Mouse (Mus musculus): Measurements from ENCODE around the gene Ugp2.
"Not testable (repeated sequence)": the region's sequence is repeated elsewhere in the genome, so short reads cannot be mapped to it uniquely, and the experiment has no call there.

The Ugp2 gene

DNA sequence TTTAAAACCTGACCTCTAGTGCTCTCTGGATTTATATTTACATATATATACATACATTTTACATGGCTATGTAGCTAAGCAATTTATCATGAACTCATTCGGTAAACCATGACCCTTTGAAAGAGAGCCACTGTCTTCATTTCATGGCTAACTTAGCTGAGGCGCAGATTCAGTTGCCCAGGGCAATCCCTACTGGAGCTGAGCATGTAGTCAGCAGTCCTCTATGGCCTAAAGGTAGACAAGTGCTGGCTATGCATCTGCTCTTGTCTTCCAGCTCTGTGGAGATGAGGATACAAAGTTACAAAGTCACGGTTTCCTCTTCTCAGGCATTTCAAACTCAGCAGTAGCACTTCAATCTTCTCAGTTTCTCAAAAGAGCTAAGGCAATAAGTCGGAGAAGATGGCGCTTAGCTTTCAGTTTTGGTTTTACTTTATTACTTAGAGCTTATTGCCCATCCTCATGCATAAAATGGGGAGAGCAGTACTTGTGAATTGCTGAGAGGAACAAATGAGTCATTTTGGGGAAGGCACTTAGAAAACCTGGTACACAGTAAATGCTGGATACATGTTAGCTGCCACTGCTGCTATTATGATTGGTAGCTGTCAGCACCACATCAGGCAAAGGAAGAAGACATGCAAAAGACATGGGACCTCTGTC is 38.2 kb downstream of the Ugp2 start:
- no peak for DNase-seq (ENCODE audit: extremely low spot score)

DNA sequence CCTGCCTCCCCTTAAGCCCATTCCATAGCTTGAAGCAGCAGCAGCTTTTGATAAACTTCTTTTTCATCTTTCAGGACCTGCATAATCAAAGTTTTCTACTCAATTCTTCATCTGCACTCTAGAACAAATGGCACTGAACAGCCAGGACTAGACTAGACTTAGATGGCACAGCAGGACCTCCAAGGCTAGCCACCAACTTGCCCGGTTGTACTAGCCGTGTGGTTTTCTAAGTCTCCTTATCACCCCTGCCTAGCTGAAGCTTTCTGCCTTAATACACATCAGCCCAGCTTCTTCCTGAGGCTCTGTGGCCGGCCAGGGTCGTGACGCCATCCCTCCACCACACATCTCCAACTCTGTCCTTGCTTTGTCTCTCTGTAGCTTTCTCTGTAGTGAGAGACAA is 42.9 kb downstream of the Ugp2 start:
- no peak for DNase-seq (ENCODE audit: extremely low spot score)

DNA sequence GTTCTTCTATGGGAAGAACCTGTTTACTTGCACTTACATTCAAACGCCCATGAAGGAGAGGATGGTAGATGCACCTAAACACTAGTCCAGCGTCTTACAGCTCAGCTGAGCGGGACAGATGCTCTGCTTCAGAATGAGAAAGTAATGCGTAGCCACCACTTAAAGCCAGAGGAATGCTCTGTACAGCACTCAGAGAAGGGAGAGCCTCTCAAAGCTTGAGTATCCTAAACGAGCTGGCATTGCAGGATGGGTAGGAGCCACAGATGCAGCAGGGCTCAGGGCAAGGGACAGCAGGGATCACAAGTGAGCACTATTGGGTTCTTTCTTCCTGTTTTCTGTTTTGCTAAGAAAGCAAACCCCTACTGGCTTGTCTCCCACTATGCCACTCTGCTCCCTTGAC is 43.5 kb downstream of the Ugp2 start:
- no peak for DNase-seq (ENCODE audit: extremely low spot score)

DNA sequence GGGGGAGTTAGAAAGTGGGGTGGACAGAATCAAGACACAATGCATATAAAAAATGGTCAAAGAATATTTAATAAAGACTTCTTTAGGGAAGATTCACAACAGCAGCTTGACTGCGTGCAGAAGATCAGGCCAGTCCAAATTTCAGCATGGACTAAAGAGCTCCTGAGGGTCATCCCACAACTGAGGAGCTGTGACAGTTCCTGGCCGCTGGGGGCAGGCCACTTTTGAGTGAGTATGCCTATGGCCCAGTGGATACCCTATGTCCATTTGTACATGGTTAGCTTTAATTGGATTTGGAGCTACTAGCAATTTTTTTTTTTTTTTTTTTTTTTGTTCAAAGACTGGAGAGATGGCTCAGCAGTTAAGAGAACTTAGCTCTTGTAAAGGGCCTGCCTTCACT is 44.2 kb downstream of the Ugp2 start:
- DNase-seq (ENCODE audit: extremely low spot score) = no peak

DNA sequence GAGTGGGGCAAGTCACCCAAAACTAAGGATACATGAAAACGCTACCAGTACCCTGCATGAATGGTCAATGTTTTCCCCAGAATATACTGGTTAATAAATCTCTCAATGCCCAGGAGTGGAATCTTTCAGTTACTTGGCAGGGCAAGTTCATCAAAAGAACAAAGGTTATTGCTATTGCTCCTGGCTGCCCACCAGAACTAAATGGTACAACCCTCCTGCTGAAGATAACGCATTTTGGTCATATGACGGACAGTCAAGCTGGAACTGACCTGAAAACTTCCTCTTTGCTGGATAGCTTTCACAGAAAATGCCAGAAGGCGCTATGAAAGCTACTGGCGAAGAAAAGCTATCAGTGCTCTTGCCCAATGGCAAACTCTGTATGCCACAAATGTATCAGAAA is 45.2 kb downstream of the Ugp2 start:
- DNase-seq (ENCODE audit: extremely low spot score) = no peak

DNA sequence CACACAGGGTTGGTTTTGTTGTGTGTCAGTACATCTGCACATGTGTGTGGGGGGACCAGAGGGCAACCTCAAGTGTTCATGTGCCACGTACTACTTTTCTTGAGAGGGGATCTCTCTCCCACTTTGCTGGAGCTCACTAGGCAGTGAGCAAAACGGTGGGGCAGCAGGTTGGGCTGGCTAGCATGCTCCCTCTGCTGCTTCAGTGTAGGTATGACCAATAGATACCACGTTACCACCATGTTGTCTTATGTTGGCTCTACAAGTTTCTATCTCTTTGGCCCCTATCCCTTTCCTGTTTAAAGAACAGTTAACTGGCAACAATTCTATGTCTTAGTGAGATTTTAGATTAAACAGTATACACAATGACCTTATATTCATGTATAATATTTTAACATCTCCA is 48.7 kb downstream of the Ugp2 start:
- no peak for DNase-seq (ENCODE audit: extremely low spot score)

DNA sequence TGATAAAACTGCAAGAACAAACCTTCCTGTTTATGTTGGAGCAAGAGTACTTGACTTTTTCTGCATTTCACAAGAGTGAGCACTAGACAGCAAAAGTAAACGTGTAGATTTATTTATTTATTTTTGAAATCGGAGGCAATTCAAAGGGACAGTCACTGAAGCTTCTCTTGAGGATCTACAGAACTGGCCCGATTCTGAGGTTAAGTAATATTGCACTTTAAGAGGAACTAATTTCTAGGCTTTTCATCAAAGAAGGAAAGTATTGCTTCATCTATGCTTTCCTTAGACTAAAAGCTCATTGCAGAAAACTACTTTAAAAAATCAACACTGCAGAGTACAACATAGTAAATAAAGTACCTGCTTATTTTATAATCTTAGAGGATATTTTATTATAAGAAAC is 49.4 kb downstream of the Ugp2 start:
- no peak for DNase-seq (ENCODE audit: extremely low spot score)

DNA sequence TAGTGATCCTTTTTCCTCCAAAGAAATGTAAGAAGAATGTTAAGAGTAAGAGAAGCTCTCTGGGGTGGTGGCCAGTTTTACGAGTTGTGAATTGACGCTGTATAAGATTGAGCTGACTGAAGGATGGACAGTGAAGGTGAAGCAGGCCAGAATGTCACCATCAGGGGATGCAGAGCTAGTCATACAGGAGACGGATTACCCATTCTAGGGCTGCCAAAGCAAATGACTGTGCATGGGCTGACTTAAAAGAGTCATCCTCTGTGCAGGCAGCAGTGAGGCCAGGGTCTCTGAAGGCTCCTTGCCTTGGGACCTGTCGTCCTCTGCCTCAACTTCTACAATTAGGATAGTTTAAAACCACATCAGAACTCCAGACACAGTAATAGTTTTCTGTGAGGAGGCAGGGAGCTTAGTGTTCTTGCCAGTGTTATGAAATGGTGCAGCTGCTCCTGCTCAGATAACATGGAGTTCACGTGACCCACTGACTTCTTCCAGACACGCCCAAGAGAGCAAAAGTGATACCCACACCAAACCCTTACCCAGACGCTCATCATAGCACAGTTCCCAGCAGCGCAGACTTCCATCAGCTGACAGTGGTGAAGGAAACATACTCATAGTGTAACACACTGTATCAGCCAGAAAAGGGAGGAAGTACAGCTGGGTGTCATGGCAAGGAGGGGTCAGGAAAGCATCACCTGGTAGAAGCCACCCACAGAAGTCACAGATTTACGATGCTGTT is 56.9 kb downstream of the Ugp2 start:
- DNase-seq (ENCODE audit: extremely low spot score) = no peak

DNA sequence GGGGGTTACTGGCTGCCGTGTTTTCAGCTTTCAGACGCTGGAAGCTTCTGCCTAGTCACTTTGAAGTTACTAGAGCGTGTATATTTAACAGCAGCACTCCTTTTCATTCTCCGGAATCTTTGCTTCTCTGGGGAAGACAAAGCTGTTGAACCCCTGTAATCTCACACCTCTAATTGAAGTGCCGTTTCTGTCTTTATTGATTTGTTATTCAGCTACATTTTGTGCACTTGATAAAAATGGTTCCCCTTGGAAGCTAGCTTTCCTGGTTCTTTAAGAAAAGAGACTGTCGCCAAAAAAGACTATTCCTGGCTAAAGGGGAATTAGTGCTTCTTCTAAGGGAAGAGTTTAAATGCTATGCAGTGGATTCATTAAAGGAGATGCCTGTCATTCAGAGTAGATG is 61.5 kb downstream of the Ugp2 start:
- no peak for DNase-seq (ENCODE audit: extremely low spot score)

DNA sequence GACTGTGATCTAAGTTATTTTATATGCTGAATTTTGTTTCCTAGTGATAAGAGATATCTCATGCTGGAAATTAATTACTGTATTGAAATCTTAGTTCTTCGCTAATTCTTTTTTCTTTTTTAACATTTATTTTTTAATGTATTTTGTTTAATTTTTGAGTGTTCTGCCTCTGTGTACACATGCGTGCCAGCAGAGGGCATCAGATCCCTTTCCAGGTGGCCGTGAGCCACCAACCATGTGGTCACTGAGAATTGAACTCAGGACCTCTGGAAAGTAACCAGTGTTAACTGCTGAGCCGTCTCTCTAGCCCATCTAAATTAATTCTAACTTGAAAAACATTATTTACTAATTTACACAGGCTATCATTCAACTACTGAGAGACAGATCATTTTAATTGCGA is 62.9 kb downstream of the Ugp2 start:
- DNase-seq (ENCODE audit: extremely low spot score) = peak; percentile 9

DNA sequence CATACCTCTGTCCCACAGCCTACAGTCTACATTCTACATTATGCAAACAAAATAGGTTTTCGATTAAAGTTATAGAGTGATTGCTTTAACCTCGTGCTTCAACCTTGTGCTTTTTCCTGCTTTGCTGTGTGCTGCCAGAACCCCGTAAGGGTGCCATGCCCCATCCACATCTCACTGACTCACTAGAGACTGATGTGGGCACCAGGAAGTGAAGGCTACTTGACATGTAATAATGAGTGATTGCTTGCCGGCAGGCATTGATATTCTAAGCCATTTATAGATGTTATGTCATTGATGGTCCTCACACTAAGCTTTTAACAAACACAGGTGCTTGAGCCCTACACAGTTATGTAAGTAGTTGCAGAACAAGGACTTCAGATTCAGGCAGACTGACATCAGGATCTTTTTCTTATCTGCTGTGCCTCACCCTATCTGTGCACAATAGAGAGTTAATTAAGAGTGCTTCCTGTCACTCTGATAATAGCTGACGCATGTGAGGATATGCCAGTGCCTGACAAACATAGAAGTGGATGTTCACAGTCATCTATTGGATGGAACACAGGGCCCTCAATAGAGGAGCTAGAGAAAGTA is 63.8 kb downstream of the Ugp2 start:
- DNase-seq (ENCODE audit: extremely low spot score) = no peak

DNA sequence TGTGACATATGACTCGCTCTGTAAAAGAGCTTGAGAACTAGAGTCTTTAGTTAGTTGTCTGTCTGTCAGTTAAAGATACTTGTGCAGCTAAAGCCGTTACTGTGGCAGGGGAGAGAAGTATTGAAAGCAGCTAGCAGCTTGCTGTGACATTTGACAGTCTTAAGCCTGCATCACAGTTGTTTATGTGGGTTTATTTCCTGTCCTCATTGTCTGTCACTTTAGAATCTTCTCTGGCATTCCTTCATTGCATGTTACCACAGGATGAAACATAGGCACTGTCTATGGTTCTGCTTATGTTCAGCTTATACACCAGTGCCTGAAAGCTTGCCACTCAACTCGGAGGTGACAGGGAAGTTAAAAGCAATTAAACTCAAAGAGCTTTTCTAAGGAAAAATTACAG is 67.4 kb downstream of the Ugp2 start:
- DNase-seq (ENCODE audit: extremely low spot score) = no peak

DNA sequence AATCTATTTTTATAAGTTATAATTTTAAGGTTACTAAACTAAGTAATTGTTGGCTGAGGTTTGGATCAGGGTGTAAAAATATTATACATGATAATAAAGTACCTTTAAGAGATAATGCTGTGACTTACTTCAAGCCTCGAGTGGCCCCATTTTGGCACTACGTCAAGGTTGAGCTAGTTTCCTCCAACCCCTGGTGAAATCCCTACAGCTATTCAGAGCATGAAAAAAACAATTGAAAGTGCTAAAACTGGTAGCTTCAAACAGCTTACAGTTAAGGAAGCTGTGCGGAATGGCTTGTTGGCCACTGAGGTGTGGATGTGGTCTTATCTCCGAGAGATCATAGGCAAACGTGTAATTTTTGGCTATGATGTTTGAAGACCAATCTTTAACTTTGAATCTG is 75.5 kb downstream of the Ugp2 start:
- no peak for DNase-seq (ENCODE audit: extremely low spot score)

DNA sequence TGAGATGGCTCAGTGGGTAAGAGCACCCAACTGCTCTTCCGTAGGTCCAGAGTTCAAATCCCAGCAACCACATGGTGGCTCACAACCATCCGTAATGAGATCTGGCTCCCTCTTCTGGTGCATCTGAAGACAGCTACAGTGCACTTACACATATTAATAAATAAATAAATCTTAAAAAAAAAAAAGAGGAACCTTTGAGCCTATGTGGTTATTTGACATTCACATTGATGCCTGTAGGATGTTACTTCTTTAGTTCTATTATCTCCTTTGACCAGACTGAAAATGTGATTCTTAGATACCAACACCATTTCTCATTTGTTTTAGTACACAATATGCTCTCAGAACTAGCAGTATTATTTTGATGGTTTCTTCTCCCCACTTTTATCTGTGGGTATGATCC is 82.8 kb downstream of the Ugp2 start:
- DNase-seq (ENCODE audit: extremely low spot score) = not testable (repeated sequence)

DNA sequence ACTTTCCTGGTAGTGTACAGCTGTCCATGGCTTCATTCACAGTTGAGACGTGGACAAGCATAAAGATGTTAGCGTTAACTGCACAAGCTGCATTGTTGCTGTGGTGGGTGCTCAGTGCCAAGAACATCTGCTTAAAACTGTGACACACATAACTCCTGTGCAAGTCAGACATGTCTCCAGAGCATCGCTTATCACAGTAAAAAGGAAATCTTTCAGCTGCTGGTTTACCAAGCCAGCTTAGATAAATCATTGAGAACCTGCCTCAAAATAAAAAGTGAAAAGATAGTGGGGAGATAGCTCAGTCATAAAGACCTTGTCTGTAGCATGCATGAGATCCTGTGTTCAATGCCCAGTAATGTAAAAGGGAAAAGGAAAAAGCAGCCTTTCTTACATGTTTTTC is 84.6 kb downstream of the Ugp2 start:
- no peak for DNase-seq (ENCODE audit: extremely low spot score)

DNA sequence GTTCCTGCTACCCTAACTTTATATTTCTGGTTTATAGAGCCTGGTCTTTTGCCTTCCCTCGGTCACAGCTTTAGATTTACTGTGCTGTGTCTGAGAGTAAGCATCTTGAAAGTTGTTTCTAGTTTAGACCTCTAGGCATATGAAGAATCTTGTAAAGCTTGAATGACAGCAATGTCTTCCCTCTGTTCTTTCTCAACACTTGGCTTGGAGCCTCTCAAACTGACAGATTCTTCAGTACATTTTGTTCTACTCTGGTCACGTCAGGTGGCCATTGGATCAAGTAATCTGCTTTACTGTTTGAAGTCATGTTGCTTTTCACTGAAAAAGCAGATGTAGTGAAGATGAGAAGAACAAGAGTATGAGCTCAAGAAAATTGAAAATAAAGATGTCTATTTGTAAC is 94.8 kb downstream of the Ugp2 start:
- no peak for DNase-seq (ENCODE audit: extremely low spot score)
